Mouse (Mus musculus): ENCODE data around the gene Dach1.

The Dach1 gene

DNA sequence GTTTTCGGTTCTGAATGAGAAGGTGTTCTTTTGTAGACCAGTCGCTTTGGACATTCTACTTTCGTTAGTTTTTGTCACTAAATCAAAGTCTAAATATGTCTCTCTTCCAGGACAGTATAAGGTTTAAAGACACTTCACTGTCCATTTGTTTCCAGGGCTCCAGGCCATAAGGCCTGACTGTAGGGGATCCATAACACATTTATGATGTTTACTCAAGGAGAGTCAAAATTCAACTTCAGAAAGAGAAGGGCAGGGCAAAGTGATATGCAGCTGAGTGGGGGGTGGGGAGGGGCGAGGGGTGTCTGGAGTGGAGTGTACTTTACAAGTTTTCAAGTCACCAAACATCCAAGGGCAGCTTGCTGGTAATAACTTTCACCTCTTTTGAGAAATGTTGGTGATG, 146.0 kb downstream of the Dach1 start:
- DNase-seq: no peak

DNA sequence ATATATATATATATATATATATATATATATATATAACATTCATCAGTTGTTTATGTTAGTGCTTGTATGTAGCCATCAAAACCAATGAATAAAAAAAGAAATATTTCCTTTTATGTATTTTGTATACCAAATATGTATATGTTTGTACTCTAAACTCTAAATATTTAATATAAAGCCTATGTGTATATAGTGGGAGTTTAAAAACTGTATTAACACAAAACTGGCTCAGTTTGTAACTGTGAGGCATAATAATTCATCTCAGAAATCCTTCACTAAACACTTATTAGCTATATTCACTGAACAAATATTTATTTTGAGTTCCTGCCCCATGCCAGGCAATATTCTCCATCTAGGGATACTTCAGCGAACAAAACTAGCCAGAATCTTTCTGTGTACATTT, 155.5 kb downstream of the Dach1 start:
- DNase-seq: no peak

- no peak for DNase-seq
Measured at GRCm38 (mm10) chr14:98008501-98008900, 161.1 kb downstream of the Dach1 start.

DNA sequence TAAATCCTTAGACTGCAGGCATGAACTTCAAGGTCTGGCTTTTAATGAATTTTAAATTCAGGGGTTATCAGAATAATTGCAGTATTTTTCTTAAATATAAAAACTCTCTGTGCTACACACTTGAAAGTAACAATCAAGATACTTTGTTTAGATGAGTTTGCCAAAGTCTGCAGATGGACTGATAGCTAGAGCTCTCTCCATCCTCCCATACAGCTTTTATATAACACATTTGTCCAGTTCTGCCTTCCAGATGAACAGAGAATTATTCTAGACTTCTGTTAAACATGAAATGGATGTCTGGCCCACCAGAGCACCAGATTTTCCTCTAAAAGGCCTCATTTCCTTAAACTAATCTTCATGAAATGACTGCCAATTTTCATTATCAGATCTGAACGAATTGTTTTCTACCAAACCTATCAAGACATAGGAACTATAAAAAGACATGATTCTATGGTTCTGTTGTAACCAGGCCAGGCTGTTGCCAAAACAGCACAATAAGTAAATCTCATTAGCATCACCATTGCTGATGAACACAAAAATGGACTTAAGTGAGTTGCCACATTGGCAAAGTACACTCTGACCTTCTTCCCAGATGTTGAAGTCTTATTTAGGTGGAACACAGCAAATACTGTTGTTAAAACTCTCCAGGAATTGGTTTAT, 167.4 kb downstream of the Dach1 start:
- DNase-seq: no peak

GRCm38 (mm10) chr14:97998584-97998983, 171.0 kb downstream of the Dach1 start:
- DNase-seq: no peak

DNA sequence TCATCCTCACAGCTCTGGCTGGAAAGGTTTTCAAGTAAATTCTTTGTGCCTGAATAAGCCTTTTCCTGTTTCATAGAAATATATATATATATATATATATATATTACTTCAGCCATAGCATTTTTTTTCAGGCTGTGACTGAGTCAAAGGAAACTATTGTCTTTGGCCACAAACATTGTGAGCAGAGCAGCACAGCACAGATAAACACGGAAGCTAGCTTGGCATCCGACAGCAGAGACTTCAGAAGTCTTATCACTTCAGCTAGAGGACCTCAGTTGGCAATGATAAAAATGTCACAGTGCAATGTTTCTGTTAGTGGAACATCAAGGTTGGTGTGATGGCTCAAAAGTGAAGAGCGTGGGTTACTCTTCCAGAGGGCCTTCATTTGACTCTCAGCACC, 186.3 kb downstream of the Dach1 start:
- DNase-seq: no peak

DNA sequence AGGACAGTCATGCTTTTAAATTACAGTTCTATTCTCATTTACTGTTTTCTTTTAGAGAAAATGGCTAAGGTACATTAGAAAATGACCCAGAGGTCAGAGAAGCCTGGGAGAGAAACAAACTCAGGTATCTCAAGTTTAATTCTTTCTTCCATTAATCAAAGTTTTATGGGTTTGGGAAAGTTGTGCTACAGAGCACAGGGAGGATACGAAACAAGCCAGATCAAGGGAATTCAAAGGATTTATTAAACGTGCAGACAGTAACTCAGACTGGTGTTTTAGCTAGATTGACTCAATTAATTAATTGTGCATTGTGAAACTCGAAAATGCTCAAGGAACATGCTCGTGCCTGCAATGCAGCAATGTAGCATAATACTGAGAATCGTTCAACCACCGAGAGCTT, 186.9 kb downstream of the Dach1 start:
- no peak for DNase-seq

- no peak for DNase-seq
Measured at GRCm38 (mm10) chr14:97980879-97981278, 188.7 kb downstream of the Dach1 start.

DNA sequence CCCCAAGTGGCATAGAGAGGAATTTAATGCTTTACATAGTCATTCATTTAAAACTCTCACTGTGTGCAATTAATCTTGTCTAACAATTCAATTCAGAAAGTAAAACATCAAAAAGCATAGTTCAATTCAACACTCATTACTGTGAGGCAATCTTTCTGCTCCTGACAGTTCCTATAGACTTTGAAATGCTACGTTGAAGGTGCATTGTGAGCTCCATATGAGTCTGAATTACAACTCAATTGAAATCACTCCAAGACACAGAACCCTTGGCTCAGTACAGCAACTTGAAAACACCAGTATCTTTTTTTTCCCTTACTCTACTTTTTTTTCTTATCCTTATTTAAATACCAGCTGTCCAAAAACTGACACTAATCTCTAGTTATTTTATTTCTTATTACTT, 193.5 kb downstream of the Dach1 start:
- no peak for DNase-seq

DNA sequence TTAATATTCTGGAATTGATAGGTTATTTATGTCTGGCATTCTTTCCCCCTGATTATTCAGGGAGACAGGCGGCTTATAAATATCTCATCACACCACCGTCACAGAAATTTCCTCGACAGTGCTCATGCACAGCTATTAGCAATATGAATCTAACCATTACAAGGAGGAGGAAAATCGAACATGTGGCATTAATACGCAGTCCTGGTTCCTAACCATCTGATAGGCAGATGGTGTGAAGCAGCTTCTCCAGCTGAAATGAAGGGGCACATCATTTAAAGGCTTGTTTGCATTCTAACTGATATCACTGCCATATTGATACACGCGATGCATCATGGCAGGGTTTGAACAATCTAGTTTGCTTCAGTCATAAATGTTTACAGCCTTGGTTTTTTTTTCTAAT, 194.1 kb downstream of the Dach1 start:
- DNase-seq: no peak

DNA sequence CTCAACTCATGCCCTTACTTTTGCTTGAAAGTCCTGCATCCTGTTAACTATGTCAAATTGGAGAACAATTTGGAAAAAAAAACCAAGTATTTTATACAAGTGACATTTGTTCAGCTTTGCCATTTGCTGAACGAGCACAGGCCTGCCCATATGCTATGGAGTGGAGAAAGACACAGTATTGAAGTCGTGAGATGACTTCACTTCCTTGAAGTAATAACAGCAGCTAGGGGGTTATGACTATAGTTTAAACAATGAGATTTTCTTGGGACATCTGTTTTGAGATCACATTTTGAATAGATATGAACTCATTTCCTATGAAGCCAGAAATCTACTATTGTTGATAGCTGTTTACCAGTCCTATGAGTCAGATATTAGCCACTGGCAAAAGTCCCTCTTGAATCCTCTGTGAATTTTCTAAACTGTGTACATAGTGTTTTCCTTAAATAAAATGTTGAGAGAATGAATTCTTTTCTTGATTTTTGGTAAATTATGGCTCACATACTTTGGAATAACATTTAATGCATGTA, 205.0 kb downstream of the Dach1 start:
- DNase-seq: no peak

GRCm38 (mm10) chr14:97963624-97964023, 205.9 kb downstream of the Dach1 start:
- no peak for DNase-seq

- no peak for DNase-seq
Measured at GRCm38 (mm10) chr14:97956356-97956755, 213.2 kb downstream of the Dach1 start.

DNA sequence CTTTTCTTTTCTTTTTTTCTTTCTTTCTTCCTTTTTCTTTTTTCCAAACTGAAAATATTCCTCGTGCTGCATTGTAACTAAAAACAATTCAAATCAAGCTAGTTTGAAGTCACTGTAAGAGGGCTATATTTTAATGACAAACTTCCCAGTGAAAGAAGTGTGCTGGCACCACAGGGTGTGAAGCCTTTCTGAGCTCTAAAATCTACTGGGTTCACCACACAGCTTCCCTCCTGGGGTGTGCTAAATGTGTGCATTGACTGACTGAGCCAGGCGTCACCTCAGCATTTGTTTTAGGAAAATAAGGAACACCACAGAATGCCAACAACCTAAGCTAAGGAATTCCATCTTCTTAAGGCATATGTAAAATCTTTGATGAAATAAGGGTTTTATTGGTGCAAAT, 224.1 kb downstream of the Dach1 start:
- no peak for DNase-seq

DNA sequence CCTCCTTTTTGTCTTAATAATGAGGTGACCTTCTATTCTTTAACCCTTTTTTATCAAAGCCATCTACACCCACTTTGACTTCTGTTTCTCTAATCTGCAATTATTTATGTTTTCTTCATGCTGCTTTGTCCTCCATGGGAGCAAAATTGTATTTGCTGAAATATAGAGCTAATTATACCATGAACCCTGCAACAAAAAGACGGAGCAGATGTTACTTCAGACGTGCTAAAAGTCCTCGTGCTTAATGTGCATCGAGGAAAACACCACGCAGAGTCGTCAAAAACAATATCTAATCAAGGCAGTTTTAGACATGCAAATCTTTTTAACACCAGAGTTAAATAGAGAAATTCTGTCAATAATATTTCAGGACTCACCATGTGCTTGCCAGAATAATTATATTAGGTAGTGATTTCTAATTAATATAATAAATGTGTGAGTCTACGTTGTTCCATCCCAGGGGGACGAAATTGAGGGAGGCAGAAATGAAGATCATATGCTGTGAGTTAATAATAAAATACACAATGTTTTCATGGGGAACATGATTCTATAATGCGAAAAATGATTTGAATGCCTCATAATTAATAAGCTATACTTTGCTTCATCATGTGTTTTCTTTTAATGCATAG, 224.8 kb downstream of the Dach1 start:
- no peak for DNase-seq

DNA sequence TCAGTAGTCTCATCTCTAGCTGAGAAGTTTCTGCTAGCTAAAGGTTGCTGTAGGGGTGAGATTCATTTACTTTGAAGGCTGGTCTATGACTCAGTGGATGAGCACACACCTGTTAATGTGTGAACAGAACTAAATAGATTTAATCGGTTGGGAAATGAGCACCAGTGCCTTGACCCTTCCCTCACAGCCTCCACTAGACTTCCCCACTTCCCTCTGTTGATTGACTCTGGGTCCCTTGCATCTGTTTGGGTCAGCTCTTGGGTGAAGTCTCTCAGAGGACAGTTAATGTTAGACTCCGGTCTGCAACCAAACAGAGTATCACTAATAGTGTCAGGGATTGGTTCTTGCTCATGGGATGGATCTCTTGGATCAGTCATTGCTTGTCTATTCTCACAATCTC, 227.2 kb downstream of the Dach1 start:
- DNase-seq: no peak

DNA sequence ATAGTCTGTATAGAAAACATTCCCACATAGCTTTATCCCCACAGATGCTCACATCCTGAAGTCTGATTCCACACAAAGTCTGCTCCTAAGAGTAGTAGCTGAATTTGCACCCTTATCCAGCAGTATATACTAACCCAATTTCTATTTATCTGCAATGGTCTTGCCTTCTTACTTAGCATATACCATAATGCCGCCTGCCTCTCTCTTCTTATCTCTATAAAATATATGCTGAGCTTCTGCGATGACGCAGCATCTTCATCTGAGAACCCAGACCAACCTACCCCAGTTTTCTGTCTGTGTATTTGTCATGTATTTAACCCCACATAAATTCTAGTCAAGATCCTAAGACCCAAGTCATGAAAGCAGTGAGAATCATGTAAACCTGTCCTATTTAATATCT, 272.9 kb downstream of the Dach1 start:
- DNase-seq: no peak

DNA sequence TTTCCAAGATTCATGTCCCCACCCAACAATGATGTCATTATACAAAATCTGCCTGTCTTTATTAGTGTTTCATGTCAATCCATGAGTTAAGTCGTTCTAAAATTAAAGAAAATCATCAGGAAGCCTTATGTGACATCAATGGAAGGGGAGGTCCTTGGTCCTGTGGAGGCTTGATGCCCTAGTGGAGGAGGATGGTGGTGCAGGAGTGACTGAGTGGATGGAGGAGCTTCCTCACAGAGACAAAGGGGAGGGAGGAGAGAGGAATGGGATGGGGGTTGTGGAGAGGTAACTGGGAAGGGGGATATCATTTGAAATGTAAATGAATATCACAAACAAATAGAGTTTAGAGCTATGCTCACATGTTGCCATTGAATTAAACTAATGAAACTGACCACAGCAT, 287.6 kb downstream of the Dach1 start:
- no peak for DNase-seq

GRCm38 (mm10) chr14:97871001-97871400, 298.6 kb downstream of the Dach1 start:
- no peak for DNase-seq

- no peak for DNase-seq
Measured at GRCm38 (mm10) chr14:97858384-97858783, 311.2 kb downstream of the Dach1 start.

- DNase-seq: no peak
Measured at GRCm38 (mm10) chr14:97857276-97857675, 312.3 kb downstream of the Dach1 start.

GRCm38 (mm10) chr14:97855345-97855744, 314.2 kb downstream of the Dach1 start:
- DNase-seq: no peak

GRCm38 (mm10) chr14:97850486-97850885, 319.1 kb downstream of the Dach1 start:
- peak in 1 of 2 experiments; percentile 37 for DNase-seq

DNA sequence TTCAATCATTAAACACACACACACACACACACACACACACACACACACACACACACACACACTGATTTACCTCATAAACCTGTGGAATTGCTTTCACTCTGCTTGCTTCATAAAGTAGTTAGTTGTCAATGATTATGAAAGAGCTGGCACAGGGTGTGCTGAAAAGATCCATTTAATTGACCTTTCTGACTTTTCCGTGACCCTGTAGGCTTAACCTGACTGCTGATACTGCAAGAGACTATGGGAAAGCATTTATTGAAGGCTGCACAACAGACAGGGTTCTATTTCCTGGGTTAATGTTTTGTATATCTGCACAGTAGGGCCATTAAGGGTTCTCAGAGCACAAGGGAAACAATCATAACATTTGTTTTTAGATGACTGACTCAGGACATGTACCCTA, 321.9 kb downstream of the Dach1 start:
- DNase-seq: peak; percentile 34 to 35

DNA sequence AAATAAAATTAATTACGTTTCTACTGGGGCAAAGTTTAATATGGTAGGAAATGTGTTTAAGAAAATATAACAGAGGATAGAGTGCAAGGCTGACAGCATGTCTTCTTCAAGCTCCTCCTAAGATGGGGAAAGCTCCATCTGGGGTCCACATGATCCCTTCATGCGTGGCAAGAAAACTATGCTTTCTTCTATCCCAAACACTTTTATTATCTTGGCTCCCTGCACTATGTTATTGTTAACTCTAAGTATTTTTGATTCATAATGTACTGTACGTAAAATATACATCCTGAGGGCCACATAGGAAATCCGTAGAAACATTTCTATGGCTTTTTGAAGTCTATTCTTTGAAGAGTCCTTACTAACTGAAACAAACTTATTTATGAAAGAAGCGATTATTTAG, 330.3 kb downstream of the Dach1 start:
- DNase-seq: no peak
